In genomic region chr8:91054418-91054817, GRCm38 (mm10) we compare ENCODE assay signal across 17 mouse cellular contexts.
"Had no signal": no experiment of that assay in that cellular context is flagged by ENCODE, and none has a peak within 500 bp of the region (broad histone marks: within the 10 kb centered on the region; RNA-seq: fewer than 3 reads in every experiment).

No protein-coding gene starts in this region.

- DNase-seq: left cerebral cortex, postnatal 4 days; liver; liver, embryonic 13.5 days; liver, postnatal 0 days; lung, adult 18-20 months; lung, adult 2 months; lung, embryonic 14.5 days; lung, postnatal 10 days; lung, postnatal 14 days; lung, postnatal 36 days; lung, postnatal 4 days; midbrain, embryonic 14.5 days had no signal

- ATAC-seq: liver, embryonic 12.5 days; liver, postnatal 0 days; lung, postnatal 0 days; midbrain, embryonic 13.5 days; midbrain, embryonic 15.5 days; midbrain, embryonic 16.5 days had no signal
